Mouse (Mus musculus): ENCODE data around the gene Smdt1.

Gene Smdt1

DNA sequence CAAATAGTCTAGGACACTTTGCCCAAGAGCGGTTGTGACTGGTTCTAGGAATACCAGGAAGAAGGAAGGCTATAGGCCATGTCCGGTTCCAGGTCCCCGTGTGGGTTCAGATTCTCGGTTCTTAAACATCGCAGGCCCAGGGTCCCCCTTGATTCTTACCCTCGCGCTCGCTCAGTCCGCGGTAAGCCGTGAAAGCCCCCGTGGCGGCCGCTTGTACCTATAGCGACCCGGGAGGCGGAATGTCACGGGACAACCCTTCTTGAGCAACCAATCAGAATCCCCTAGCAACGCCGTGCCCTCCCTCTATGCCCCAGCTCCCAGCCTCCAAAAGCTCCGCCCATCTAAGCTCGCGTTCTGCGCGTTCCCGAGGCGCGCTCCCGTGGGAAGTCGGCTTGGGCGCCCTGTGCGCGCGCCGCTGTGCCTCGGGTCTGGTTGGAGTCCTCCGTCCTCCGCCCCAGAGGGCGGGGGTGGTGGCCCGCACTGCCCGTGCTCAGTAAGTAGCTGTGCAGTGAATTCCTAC is at the start of gene Smdt1, which contains the start of the genes Naga and Pheta2:
Smdt1 (plus strand) TSS at position 367 of the 520 bp plus-strand sequence.
Naga (minus strand) TSS at position 333 of the 520 bp plus-strand sequence.
Pheta2 (plus strand) TSS at position 350 of the 520 bp plus-strand sequence.
- DNase-seq (ENCODE audit: low read depth, low spot score): peak; percentile 99

DNA sequence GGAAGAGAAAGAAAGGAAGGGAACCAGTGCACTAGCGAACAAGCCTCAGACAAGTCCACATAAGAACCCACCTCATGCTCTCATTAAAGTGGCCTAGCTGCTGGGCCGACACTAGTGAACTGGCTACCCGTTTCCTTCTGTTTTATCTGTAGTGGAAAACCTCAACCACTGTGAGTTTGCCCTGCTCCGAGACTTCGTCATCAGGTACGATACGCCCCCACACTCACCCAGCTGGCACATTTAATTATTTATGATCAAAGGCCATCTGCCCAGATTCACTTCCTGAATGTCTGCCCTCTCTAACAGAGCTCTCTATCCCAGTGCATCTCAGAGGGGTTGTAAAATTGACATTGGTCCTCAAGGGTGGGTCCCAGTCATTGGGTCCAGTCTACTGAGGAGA is 48.5 kb upstream of the Smdt1 start:
- DNase-seq (ENCODE audit: low read depth, low spot score): no peak

DNA sequence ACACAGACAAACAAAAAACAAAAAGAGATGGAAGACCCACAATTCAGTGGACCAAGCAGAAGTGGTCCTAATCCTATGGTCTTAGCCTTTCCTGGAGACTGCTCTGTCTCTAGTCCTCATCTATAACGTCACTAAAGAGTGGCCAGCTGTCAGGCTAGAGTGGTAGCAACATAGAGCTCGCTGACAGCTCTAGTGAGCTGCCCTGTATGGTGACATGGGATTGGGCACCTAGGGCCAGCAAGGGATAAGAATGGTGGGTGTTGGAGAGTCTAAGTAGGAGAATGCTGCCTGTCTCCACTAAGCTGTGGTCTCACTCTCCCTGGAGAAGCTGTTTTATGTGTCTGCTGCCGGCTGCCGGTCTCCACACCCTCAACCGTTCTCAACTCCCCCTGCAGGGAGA is 45.9 kb upstream of the Smdt1 start:
- DNase-seq (ENCODE audit: low read depth, low spot score): no peak

DNA sequence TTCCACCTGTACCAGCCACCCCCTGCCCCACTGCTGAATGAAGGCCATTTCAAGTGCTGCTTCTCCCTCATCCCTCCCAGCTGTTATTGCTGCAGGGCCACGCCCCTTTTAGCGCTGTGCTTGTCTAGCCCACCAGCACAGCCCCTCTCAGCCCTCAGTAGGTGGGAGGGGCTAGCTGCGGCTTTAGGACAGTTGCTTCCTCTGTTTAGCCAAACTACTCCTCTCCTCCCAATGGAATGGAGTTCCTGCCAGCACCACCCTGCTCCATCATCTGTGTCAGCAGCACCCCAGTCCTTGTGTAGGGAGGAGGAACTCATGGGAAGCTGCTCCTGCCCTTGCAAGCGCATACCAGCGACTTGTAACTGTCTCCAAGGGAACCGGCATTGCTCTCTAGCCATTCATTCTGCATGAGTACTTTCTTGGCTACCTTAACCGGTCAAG is 45.5 kb upstream of the Smdt1 start:
- DNase-seq (ENCODE audit: low read depth, low spot score): peak; percentile 59

DNA sequence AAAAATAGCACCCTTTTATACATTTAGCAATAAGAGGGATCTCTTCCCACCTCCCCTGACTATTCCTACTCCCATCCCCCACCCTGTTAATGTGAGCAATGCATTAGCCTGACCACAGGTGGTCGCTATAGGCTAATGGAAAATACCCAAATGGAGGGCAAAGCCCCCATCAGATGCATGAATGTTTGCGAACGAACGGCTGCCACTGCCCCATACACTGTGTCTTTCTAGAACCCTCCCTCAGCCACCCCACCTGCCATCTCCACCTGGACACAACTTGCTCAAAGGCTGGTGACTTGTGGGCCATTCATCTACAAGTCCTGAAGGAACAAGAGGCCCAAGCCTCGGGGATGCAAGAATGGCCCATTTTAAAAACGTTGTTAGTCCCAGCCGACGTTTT is 44.7 kb upstream of the Smdt1 start:
- no peak for DNase-seq (ENCODE audit: low read depth, low spot score)

DNA sequence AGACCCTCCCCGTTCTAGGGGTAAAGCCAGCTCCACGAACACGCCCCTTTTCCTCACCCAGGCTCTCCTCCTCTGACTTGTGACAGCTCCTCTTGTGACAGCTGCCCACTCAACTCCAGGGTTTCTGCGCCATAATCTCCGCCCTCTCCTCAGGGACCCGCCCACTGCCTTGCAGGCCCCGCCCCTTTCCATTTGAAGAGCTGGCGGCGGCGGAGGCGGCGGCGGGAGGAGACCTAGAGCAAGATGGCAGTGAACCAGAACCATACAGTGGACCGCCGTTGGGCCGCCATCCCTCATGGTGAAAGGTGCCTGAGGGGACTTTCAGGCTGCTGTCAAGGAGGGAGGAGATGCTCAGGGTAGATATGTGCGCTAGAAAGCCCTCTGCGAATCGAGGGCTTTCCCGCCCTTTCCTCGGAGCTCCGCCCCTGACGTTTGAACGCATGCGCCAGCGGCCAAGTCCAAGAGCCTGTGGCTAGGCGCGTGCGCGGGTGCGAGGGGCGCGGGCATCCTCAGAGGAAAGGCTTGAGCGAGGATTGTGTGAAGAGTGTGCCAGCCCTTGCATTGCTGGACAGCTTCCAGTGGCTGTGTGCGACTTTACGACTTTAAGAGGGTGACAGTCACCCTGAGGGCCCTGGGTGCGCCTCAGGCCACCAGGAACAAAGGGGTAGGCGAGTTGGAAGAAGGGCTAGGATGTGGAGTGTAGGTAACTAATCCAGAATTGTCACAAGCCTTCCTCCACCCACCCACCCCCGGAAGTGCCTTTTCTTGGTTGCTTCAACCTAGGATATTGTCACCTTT is 39.8 kb upstream of the Smdt1 start, which contains the start of gene Wbp2nl:
Wbp2nl (plus strand) TSS at position 191 of the 798 bp plus-strand sequence.
- no peak for DNase-seq (ENCODE audit: low read depth, low spot score)

DNA sequence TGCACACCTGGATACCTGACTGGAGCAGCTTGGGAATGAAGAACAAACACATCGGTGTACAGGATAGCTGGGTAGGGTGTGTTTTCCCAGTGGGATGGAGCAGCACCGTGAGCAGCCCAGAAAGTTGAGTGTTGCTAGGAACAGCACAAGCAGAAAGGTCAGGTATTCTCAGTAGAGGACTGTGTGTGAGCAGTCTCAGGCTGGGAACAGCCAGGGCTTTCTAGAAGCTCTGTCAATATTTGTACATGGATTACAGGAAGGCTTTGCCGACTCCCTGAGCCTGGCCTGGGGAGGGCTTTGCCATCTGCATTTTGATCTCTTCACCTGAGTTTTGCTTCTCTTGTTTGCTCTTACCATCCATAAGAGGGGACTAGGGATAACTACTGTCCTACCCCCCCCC is 31.7 kb upstream of the Smdt1 start:
- no peak for DNase-seq (ENCODE audit: low read depth, low spot score)

DNA sequence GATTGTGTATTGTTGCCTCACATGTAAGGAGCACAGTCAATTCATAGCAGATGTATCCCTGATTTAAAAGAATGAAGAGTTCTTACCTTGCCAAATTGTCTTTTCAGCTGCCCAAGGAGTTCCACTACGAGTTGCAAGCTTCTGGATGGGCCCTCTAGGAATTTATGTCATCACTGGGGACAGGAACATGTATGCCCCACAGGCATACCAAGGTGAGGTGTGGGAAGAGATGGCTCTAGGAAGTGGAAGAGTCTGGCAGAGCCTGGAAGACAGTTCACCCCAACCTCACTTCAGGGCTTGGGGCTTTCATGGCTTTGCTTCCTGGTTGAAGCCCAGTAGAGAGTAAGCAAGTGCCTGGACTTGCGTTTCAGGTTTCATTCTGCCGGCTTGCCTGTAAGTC is 30.3 kb upstream of the Smdt1 start:
- no peak for DNase-seq (ENCODE audit: low read depth, low spot score)

DNA sequence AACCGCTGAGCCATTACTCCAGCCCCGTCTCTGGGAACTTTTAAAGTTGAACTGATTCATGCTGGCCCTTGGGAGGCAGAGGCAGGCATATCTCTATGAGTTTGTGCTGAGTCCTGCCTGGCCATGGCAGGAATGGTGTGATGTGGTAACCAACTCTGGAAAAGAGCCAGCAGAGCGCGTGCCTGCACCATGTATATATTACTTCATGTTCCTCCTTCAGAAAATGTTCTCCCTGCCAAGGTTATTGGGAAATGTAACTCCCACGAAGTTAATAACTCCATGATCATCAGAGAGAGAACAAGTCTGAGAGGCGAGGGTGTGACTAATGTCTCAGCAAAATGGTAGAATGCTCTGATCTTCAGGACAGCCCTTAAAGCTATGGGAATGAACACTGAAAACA is 20.9 kb upstream of the Smdt1 start:
- DNase-seq (ENCODE audit: low read depth, low spot score): peak; percentile 17

DNA sequence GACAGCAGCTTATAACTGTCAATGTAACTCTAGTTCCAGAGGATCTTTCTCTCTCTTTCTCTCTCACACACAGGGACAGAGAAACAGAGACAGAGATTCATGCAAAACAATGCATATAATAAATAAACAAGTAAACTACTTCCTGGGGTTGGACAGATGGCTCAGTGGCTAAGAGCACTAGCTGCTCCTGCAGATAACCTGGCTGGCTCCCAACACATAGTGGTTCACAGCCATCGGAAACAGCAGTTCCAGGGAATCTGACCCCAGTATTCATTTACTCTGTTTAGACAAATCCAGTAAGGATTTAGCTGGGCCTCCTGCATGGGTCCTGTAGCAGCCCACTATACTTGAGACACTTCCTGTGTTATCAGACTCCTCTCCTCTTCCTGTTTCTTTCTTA is 19.1 kb upstream of the Smdt1 start:
- no peak for DNase-seq (ENCODE audit: low read depth, low spot score)

DNA sequence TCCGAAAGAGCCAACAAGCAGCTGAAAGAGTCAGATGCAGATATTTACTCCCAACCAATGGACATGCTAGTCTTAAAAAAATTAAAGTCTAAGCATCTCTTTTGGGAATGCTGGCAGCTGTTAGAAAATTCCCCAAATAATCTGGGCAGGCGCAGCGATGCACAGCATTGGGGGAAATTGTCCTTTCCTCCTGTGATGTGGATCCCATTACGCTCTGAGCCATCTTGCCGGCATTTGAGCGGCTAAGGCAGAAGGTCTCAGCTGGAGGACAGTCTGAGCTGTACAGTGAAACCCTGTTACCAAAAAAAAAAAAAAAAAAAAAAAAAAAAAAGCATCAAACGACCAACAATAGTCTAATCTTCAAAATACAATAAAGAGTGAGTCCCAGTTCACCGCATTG is 16.6 kb upstream of the Smdt1 start:
- no peak for DNase-seq (ENCODE audit: low read depth, low spot score)

DNA sequence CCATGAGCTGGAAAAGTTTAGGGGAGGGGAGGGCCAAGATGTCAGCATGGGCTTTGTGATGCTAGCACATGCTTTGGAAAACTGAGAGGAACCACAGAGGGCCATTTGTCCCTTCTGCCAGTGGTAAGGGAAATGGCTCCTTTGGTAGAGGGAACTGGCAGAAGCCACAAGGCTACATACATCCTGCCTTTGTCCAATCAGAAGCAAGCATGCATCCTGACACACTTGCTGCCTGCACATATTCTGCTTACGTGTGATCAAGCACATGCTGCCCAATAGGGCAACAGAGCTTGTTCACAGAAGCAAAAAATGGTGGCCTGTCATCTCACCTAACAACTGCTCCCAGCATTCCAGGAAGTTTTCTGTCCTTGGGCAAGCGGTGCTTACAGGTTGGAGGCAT is 13.4 kb upstream of the Smdt1 start:
- no peak for DNase-seq (ENCODE audit: low read depth, low spot score)

DNA sequence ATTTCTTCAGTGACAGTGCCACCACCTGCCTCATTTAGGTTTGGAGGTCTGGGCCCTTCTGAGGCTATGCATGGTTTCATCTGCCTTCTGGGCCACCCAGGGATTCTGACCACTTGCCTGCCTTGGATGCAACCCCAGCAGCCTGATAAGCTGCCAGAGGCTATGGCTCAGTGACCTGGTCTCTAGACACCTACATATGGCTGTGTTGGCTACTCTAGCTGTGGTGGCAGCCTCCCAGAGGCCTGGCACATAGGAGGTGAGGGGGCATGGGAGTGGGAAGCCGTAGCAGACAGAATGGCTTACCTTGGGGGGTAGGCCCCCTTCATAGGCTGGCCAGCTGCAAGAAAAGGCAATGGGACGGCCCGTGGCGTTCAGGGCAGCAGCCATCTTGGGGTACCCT is 3.6 kb upstream of the Smdt1 start:
- DNase-seq (ENCODE audit: low read depth, low spot score): no peak

DNA sequence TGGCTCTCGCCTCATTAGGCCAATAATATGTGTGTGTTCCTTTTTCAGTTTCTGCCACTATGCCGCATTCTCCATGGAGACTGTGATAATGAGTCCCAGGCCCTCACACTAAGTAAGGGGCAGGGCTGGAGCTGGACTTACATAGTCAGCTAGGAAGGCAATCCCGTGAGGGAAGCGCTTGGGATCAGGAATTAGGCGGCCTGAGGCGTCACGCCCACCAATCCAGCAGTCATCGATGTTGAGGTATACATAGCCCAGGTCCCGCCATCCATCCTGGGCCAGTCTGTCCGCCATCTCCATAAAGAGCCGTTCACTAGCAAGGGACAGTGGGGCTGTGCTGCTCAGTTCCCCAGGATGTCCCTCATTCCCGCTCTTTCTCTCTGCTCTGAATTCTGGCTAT is 2.1 kb upstream of the Smdt1 start:
- DNase-seq (ENCODE audit: low read depth, low spot score): no peak

DNA sequence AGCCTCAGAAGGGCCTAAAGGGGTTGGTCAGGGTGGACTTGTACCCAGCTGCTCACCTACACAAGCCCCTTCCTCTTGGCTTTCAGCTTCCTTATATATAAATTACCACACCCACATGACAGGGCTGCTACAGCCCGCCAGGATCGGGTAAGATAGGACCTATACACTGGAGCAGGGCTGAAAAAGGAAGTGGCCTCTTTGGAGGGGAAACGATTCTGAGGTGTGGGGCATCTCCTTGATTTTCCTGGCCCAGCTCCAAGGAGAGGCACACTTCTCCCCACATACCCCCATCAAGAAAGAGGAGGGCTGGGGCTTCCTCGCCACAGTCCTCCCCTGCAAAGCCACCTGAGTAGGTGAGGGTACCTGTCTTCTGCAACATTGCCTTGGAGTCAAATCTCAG is 884 bp upstream of the Smdt1 start:
- DNase-seq (ENCODE audit: low read depth, low spot score): no peak

DNA sequence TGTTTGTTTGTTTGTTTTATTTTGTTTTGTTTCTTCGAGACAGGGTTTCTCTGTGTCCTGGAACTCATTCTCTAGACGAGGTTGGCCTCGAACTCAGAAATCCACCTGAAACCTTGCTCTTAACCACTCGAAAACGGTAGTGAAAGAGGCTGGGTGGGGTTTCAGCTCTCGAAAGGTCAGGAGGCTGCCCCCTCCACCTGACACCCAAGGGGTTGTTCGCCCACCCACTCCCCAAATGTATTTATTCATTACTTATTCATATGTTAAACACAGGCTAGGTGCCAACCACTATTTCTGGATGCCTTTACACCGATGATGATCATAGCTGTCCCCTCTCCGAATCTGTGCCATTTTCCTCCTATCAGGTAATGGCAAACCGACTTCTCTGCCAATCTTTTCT is 391 bp downstream of the Smdt1 start:
- DNase-seq (ENCODE audit: low read depth, low spot score): no peak

DNA sequence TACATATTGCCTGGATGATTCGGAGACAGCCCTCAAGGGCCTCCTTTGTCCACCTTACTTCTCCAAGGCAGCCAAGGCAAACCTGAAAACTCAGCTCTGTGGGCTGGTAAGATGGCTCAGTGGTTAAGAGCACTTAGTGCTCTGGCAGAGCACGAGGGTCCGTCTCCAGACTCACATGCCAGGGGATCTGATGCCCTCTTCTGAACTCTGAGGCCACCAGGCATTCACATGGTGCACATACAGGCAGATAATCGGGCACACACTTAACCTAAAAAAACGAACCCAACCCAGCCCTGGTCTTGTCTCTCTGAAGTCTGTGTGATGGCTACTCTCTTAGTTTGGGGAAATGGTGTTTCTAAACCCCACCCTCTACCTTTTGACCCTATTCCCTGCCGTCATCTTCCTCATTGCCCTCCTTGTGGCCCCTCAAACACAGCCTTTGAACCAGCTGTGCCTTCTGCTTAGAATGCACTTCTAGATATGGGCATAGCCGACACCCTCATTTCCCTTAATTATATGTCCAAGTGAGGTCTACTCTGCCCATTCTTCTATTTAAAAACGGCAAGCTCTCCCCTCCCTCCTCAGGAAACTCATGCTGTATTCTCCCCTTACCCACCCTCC is 985 bp downstream of the Smdt1 start:
- no peak for DNase-seq (ENCODE audit: low read depth, low spot score)

DNA sequence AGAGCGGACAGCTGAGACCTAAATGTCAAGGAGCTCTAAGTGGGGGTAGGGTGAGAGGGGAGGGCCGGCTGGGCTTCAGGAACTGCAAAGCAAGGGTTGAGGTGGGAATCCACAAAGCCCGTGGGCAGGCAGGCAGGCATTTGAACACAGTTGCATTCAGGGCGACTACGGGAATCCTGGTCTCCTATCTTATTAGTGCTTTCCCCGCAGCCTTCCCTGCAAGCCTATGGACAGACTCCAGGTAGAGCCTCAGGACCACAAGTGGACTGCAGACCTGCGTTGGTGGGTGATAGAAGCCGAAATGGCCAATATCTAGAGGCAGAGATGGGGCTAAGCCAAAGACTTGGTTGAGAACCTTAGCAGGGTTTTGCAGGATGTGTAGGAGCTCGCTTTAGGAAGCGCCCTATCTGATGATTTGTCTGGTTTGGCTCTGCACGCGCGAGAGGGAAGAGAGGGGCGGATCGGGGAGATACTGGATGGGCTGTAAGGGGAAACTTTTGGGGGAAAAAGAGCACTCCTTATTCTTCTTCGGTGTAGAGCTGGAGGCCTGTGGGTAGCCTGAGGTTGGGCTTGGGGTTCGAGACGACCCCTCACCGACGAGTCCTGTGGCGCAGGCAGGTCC is 1.8 kb downstream of the Smdt1 start:
- no peak for DNase-seq (ENCODE audit: low read depth, low spot score)

DNA sequence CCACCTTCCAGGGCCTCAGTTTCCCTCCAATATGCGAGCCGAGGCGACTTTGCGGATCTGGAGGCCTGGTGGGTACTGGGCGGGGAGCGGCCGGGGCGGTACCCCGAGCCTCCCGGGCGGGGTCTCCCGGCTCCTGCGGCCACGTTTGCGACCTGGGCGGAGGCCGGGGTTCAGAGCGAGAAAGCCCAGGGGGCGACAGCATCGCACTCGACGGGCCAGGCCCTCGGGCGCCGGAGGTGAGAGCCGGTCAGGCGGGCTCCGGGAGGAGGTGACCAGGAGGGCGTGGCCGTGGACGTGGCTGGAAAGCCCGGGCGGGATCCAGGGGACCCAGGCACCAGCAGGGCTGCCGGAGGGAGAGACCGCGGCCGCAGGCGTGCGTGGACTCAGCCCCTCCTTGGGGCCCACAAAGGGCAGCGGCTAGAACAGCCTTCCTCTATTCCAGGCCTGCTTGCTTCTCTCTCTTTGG is 2.3 kb downstream of the Smdt1 start:
- no peak for DNase-seq (ENCODE audit: low read depth, low spot score)

DNA sequence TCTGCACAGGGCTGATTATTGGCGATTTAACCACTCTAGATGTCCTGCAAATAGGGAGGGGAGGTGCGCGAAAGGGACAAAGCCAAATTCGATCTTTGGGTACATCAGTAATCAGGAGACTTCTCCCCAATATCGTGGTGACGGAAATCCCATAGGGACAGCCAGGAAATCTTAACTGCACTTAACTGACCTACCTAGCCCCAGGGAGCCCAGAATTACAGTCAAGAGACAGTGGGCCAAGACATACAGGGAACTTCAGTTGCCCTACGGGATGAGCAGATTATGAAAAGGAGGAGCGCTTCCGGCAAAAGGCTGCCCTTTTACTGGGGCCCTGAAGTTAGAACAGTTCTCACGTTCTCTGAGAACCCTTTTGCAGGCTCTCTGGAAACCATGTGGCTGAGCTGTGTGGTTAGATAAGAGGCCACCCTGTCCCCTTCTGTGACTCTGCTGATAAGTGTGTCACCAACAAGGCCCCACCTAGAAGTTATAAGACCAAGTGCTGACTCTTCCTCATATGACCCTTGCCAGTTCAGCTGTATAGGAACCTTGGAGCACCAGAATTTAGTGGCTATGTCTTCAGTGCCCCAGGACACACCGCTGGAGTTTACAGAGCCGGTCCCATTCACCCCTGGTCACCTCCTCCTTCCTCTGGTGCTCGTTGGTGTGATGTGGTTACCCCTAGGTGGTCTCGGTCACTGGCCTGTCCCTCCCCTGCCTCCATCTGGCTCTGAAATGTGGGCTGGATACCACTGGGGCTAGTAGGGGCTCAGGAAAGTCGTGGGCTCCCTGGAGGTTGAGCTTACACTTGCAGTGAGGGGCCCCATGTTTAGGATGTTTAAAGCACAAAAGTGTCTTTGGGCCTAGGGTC is 3.1 kb downstream of the Smdt1 start:
- no peak for DNase-seq (ENCODE audit: low read depth, low spot score)

DNA sequence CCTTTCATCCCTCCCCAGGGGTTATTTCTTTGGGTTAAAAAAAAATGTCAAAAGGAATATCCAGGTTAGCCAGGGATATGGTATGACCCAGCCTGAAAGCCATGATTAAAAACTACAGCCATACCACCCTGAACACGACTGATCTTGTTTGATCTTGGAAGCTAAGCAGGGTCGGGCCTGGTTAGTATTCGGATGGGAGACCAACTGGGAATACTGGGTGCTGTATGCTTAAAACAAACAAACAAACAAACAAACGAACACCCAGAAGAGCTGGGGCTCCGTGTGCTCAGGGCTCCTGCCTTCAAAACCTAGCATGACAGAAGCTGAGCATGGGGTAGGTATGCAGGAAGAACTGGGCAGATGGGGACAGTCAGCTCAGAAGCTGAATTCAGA is 3.8 kb downstream of the Smdt1 start:
- DNase-seq (ENCODE audit: low read depth, low spot score): no peak

Data from brain, adult 2 months (tissue).